Mouse (Mus musculus): ENCODE results near the gene Olfr281.
"Not testable (repeated sequence)": the region's sequence is repeated elsewhere in the genome, so short reads cannot be mapped to it uniquely, and the experiment has no call there.

The Olfr281 gene

DNA sequence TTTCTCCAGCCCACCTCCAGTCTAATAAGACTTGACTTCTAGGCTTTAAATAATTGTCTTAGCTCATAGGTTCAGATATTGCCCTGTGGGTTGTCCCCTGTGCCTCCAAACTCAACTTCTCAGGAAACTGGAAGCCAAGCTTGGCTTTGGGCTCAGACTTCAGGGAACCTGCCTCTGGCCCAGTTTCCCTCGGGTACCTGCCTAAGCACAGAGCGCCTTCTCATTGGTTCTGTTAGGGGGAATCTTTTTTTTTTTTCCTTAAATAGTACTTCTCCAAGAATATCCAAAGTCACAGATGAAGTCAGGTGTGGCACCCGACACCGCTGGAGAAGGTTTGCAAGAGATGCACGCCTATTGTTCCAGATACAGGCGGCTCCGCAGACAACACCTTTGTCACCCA lies at the start of gene Olfr281:
Gene Olfr281, plus strand, starts transcription at position 301 of the 400 bp plus-strand sequence.
- no peak for DNase-seq

DNA sequence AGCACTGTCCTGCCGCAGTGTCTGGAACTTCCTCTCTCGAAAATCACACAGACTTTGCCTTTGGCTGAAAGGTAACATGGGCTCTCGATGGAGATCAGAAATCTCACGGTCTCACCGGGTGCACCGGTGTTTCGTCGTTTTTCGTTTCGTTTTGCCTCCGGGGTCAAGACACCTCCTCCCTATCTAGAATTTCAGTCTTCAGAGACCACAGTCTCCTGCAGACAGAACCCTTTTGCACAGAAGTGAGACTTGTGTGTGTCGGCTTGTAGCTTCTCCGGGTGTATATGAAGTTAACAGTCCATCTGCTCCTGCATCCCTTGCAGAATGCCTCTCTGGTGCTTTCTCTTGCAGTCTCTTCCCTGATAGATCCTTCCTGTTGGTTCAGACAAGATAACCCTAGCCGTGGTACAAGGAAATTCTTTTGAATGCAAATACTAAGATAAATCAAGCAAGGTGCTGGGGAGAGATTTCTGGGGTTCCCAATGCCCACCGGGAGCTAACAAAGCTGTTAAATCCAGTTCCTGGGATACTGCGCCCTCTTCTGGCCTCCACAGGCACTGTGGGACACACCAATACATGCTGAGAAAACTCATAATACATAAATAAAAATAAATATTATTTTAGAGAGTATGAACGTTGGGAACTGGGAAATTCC lies 43.9 kb upstream of the Olfr281 start:
- no peak for DNase-seq

DNA sequence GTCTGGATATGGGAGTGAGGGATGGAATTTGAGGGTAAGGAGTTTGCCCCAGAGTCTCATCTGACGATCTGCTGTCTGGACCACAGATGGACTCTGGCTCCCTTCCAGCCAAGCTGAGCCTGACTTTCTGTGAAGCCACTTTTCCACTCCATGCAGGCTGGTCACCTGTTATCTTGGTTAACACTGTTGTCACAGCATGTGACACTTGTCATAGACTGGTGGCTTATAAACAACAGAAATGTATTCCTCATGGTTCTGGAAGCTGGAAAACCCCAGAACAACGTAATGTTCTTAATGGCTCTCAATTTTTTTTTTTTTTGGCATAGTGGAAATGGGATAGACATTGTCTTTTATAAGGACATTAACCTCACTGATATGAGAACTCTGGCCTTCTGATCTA lies 42.8 kb upstream of the Olfr281 start:
- DNase-seq, result no peak

DNA sequence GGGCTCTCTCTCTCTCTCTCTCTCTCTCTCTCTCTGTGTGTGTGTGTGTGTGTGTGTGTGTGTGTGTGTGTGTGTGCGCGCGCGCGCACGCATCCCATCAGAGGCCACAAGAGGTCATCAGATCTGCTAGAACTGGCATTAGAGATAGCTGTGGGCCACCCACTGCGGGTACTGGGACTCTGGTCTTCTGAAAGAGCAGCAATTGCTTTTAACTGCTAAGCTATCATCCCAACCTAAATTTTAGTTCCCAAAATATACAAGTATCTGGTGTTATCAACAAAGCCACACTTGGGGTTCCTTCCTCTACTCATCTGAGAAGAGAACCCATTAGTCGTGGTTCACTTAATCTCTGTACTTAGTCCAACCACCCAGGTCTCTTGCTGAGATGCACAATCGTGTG lies 42.1 kb upstream of the Olfr281 start:
- no peak for DNase-seq

DNA sequence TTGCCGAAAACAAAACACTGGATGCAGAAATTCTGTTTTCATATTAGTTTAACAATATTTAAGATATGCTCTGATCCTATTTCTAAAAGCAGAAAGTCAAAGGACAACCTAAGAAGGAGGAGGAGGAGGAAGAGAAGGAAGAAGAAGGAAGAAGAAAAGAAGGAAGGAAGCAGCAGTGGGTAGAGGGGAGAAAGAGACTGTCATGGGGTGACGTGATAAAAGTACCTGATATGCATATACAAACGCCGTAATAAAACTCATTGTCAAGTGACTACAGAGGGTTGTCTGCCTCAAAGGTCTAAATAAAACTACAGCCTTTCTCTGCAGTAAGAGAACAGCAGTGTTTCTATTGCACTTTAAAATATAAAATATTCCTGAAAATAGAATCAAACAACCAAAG lies 36.4 kb upstream of the Olfr281 start:
- no peak for DNase-seq

DNA sequence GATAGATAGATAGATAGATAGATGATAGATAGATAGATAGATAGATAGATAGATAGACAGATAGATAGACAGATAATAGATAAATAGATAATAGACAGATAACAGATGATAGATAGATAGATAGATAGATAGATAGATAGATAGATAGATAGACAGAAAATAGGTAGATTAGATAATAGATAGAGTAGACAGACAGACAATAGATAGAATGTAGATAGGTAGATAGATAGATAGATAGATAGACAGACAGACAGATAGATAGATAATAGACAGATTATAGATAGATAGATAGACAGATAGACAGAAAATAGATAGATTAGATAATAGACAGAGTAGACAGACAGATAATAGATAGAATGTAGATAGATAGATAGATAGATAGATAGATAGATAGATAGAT lies 35.6 kb upstream of the Olfr281 start:
- DNase-seq, result not testable (repeated sequence)

DNA sequence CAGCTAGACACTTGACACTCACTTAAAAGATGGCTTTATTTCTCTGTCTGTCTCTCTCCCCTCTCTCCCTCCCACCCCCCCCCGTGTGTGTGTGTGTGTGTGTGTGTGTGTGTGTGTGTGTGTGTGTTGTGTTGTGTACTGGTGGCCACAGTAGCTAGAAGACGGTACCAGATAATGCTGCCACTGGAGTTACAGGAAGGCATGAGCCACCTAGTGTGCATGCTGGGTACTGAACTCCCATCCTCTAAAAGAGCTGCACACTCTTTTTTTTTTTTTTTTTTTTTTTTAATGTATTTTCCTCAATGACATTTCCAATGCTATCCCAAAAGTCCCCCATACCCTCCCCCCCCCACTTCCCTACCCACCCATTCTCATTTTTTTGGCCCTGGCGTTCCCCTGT lies 35.1 kb upstream of the Olfr281 start:
- DNase-seq, result not testable (repeated sequence)

DNA sequence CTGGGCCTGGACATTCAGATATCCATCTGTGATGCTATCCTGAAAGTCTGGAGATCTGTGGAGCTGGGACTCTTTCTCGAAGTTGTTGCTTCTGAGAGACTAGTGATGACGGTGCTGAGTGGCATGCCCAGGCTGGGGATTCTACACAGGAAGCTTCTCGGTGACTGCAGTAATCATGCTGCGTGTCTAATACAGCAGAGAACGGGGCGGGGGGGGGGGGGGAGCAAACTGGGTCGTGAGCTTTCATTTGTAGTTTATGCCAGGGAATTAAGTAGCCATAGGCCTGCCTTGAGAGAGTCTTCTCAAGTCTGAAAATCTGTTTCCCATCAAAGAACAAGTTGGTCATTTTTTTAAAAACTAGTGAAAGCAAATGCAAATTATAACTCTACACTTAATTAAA lies 34.3 kb upstream of the Olfr281 start:
- no peak for DNase-seq

DNA sequence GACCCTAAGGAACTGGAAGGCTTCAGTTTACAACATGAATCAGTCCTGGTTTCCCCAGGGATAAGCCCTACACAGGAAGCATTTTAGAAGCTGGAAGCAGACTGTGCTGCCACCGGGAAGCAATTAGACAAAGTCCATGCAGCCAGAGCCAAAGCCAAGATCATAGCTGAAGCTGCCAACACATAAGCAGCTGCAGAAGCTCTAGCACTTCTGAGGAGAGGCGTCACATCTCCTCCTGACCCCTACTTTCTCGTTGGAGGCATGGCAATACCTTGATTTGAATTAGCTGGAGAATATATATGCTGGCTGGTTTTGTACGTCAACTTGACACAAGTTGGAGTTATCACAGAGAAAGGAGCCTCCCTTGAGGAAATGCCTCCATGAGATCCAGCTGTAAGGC lies 31.5 kb upstream of the Olfr281 start:
- no peak for DNase-seq

DNA sequence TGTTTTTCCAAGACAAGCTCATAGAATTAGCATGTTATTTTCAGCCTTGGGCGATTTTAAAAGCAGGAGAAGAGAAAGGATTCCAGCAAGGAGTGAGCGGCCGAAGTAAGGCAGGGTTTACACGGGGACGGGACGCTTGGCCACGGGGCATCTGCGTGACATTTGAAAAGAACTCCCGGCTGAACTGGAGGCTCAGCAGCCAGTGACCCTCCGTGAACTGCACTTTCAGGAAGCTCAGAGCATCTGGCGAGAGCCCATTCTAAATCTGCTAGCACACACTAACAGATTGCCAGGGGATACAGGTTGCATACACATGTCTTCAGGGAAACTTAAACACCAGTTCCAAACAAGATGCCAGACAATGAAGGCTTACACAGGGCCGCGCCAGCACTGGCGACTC lies 28.1 kb upstream of the Olfr281 start:
- DNase-seq, result no peak

DNA sequence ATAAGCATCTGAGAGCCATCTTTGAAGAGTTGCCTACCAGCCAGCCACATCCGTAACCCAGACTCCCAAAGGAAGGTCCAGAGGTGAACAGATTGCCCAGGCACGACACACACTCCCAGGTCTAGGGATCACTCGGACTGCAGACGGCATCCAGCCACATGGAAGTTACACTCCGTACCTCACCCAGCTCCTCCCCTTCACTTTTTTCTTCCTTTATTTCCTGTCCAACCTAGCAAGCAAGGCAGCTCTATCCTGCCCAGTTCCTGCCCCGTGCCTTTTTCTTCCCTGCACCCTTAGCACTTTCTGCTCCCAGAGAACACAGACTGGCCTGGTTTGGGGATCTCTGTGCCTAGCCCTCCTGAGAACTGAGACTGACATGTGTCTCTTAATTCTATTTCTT lies 27.6 kb upstream of the Olfr281 start:
- no peak for DNase-seq

DNA sequence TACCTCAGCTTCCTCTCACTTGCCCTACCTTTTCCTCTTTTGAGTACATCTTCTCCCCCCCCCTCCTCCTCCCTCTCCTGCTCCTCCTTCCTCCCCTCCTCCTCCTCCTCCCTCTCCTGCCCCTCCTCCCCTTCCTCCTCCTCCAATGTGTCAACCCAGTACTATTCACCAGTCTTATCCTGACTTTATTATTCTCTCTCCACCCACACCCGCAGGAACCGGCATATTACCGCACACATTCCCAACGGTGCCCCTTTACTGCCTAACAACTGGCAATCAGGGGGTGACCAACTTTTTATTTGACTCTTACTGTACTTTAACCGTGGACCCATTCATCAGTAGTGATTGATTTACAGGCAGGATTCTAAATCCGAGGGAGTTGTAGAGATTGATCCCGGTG lies 27.2 kb upstream of the Olfr281 start:
- no peak for DNase-seq

DNA sequence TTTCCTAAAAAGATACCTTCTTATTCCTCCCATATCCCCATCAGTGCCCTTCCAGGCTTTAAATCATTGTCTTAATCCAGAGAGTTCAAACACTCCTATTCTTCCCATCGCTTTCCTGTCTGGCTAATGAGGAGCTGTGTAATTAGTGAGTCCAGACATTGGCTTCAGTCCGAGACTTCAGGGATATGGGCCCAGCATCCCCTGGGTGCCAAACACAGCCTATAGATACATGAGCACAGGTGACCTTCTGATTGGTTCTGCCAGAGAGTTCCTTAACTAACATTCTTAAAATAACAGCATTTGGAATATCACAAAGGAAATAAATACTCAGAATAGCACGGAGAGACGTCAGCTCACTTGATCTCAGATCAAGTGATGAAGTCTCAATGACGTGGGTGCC lies 21.5 kb upstream of the Olfr281 start, which contains the start of gene Olfr282:
Gene Olfr282, plus strand, starts transcription at position 301 of the 400 bp plus-strand sequence.
- DNase-seq, result not testable (repeated sequence)

DNA sequence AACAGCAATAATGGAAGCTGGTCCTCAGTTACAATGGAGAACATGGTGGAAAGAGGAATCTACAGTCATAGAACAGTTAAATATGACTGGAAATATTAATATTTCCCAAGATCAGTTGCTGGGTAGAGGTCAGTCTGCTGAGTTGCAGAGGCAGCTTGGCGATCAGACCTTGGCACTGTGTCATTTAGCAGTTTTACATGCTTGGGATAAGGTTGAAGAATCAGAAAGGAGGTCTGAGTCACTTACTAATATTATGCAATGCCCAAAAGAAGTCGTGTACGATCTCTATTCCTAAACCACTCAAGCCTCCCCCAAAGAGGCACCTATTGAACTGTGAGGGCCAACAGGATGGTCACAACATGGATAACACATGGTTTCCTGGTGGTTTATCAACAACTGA lies 7.8 kb upstream of the Olfr281 start:
- no peak for DNase-seq

DNA sequence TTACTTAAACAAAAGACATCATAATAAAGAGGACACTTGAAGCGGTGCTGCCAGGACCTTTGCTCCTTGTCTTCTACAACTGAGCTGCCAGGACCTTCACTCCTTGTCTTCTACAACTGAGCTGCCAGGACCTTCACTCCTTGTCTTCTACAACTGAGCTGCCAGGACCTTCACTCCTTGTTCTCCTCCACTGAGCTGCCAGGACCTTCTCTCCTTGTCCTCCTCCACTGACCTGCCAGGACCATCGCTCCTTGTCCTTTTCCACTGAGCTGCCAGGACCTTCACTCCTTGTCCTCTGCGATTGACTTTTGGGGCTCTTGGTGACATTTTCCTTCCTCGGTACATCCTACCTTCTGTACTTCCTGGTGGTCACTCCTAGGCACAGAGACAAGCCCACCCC lies 3.9 kb upstream of the Olfr281 start:
- no peak for DNase-seq

DNA sequence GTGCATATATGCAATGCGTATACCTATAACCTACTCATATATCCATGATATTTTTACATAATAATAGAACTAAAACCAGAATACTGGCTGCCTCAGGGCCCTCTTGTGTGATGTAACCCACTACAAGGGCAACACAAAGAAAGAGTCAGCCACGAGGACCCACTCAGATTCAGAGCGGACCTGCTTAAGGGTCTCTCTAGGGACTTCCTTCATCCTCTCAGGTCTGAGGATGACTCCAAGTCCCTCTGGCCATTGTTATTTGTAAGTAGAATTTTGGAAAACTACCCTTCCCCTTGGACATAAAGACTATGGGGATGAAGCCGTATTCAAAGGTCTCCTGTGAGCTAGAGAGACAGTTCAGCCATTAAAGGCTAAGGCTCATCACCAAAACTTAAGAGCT lies 17.2 kb downstream of the Olfr281 start, which contains the start of gene OR5BS1P:
Gene OR5BS1P, plus strand, starts transcription at position 301 of the 400 bp plus-strand sequence.
- DNase-seq, result no peak

DNA sequence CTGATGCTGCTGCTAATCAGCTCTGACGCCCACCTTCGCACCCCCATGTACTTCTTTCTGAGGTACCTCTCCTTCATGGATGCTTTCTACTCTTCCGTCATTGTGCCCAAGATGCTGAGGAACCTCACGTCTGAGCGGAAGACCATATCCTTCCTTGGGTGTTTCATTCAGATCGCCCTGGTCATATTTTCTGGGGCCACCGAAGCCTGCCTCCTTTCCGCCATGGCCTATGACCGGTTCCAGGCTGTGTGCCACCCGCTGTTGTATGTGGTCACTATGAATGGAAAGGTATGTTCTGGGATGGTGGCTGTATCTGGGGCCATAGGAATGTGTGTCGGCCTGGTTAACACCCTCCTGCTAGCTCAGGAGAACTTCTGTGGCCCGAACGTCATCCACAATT lies 19.2 kb downstream of the Olfr281 start:
- no peak for DNase-seq

DNA sequence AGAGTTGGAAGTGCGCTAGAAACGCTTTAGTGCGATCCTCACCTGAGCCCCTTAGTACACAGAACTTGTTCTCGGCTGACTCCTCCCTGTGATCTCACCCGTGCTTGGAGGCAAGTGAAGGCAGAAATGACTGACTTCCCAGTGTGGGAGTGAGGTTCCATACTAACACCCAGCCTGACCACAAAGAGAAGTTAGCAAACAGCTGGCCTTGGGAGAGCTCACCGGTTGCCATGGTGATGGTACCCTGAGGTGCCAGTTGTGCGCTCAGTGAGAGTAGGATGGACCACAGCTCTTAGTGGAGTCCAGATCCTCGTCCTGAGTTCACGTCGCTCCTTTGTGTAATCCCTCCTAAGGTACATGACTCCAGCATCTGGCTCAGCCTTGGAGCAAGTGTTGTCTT lies 22.6 kb downstream of the Olfr281 start:
- no peak for DNase-seq

DNA sequence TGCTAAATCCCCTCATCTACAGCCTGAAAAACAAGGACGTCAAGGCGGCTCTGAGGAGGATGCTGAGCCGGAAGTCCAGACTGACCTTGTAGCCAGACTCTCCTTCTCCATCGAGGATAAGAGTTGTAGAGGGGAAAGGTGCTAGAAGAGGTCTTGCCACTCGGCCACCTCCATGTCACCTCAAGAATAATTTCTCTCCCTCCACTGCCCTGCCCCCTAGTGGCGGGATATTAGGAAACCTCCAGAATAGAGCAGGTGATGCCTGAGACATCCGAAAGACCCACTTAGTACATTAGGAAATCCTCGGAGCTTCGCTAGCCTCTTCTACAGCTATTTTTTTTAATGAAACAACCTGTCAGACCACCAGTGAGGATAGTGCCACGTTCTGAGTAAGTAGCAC lies 23.0 kb downstream of the Olfr281 start:
- DNase-seq, result peak; percentile 21 to 72

DNA sequence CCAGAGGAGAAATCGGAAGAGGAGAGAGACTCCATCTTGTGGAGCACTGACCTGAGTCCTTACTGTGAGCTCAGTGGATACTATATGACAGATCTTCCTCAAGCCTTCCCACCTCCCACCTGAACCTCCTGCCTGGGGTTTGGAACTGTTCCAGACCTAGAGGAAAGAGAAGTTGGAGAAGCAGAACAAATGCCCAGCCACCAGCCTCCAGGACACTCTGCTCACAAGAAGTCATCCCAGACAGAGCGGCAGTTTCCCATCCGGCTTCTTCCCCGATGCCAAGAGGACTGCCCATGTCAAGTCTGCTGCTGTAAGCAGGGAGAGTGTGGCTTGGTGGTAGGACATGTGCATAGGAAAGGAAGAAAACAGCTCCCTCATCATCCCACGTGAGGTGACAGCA lies 23.9 kb downstream of the Olfr281 start:
- no peak for DNase-seq

DNA sequence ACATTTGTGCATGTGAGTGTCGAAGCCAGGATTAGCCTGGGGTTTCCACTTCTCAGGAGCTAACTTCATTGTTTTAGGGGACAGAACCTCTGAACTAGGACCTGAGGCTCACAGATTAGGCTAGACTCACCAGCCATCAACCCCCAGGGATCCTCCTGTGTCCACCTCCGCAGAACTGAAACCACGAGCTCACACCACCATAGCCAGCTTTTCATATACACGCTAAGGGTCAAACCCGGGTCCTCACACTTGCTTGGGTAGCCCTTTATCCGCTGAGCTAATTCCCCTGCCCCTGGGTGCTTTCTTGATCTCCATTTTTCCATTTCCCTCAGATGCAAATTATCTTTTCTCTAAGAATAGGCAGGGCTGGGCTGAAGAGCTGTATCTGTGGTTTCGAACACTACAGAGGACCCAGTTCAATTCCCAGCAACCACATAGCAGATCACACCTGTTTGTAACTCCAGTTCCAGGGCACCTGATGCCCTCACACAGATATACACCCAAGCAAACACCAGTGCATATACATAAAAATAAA lies 27.2 kb downstream of the Olfr281 start:
- DNase-seq, result no peak

DNA sequence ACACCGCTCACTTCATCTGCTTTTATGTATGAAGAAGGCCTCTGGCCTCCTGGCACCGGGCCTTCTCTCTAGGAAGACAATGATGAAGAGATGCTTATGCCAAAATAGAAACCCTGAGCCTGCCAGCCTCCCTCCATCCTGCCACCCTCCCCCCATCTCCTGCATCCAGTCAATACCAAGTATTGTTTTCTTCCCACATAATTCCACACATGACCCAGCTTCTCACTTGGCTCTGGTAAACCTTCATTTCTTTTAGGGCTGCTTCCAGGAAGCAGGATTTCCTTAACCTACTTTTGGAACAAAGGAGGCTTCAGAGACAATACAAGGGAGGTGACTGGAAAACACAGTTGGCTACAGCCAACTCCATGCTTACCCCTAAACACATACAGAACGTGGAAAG lies 30.3 kb downstream of the Olfr281 start, which contains the start of gene Lalba:
Gene Lalba, minus strand, starts transcription at position 21 of the 400 bp plus-strand sequence.
- DNase-seq, result no peak

DNA sequence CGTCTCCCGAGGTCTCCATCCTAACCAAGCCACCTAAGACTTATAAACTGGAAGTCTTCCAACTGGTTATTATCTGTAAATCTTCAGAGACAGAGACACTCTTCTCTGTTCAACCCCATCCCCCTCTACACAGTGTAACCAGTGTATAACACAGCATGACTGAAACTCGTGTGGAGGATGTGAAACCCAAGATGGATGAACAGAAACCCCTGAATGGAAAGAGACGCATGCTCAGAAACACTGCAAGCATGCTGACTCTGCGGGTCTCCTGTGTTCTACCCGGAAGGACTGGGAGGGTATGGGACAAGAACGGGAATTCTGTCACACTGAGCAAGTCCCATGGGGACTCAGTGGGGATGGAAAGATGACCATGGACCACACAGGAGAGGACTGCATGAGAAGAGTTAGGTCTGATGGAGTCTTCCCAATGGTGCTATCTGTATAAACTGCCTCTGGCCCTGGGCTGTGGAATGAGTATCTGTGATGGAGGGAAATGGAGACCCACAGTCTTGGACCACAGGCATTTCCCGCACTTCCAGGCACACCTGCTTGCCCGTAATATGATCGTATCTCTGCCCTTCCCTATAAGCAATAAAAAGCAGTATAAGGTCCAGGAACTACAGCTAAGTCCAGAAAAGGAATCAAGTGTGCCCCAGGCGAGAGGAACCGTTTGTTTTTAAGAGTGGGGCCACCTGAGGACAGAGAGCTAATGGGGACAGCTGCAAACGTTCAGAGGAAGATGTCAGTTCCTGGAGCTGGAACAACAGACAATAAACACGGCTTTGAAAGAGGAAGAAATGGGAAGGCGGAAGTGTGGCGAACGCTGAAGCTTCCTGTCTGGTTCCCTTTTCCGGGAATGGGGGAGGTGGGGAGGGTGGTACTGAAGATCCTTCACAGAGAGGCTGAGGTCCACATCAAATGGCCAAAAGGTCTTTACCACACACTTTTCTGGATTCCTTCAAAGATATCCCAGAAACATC lies 31.8 kb downstream of the Olfr281 start:
- DNase-seq, result peak; percentile 21 to 38

All from spleen, adult 18-20 months (tissue).